Mouse (Mus musculus): ENCODE measurements at regions not wholly inside any gene's neighbourhood (a gene's known extent, or its start where the extent isn't known, plus 50 kb on each side); places are given as distances from the start of the nearest gene placed in this dataset.

- no peak for DNase-seq (ENCODE audit: low read depth)
Observed at GRCm38 (mm10) chr15:50005142-50005541, 3879.6 kb upstream of the Gm7489 start.

GRCm38 (mm10) chr15:50046653-50047052 lies 3838.1 kb upstream of the Gm7489 start:
- peak; percentile 23 for DNase-seq (ENCODE audit: low read depth)

GRCm38 (mm10) chr15:50053468-50053867 lies 3831.2 kb upstream of the Gm7489 start:
- no peak for DNase-seq (ENCODE audit: low read depth)

- DNase-seq (ENCODE audit: low read depth) = no peak
Observed at GRCm38 (mm10) chr15:50053892-50054291, 3830.8 kb upstream of the Gm7489 start.

GRCm38 (mm10) chr15:50078246-50078645 lies 3806.5 kb upstream of the Gm7489 start:
- DNase-seq (ENCODE audit: low read depth) = no peak

DNA sequence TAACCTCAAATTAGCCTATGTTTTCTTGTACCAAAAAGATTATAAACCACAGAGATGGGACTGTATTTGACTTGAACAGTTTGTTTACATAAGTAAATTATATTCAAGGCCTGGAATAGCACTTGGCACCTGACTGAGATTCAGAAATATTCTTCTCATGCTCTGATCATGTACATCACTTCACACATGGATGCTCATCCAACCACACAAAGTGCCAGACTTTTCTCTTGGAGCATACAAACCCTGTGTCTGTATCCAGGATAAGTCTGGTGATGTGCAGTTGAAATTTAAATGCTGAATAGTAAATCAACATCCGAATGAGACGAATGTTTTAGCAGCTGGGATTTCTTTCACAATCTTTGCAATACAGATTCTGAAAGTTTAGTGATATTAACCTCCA lies 3802.3 kb upstream of the Gm7489 start:
- DNase-seq (ENCODE audit: low read depth) = no peak

- no peak for DNase-seq (ENCODE audit: low read depth)
Observed at GRCm38 (mm10) chr15:50102596-50103277, 3782.0 kb upstream of the Gm7489 start.

DNA sequence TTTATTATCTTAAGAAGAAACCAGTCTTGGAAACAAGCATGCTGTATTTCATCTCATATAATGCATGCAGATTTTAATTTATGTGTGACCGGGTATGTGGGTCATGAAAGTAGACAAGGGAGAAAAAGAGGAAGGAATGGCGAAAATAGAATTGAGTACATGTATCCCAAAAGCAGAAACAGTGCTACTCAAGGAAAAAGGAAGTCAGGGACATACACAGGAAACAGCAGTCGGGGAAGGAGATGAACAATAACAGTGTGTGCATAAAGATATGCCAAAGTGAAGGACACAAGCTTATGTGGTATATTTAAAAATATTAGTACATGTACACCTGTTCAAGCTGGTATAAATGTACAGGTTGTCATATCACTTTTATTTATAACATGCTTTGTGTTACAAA lies 3775.8 kb upstream of the Gm7489 start:
- DNase-seq (ENCODE audit: low read depth) = no peak

DNA sequence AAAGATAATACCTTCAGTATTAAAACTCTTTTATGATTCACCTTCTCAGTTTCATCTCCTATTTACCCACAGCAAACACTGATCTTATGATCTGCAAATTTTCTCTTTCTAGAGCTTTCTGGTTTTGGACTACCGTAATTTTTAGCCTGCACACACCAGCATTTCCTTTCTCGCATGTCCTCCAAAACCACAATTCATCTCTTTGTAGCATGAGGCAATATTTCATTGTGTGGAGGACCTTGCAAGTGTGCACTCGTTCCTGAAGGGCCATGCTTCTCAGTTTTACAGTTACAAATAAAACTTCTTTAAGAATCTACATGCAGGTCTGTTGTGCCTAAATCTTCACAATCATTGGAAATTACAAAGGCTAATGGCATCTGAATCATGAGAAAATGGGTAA lies 3730.8 kb upstream of the Gm7489 start:
- DNase-seq (ENCODE audit: low read depth) = no peak

DNA sequence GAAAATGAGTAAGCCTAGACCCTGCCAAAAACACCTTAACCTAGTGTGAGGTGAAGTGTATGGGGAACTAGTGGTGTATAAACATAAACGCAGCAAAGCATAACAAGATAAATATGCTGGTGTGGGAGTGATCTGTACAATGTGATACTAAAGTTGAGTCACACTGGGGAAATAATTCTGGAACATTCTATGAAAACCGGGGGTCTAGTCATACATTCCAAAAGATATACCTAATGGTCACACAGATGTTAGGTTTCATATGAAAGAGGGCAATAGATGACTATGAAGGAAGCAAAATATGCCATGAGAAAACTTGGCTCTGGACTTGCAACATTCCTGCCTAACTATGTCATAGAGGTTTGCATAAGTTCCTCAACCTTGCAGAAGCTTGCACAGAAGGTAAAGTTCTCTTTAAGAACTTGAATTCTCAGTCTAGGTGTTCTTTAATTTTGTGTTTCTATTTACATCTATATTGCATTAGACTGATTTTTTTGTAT lies 3712.4 kb upstream of the Gm7489 start:
- no peak for DNase-seq (ENCODE audit: low read depth)

DNA sequence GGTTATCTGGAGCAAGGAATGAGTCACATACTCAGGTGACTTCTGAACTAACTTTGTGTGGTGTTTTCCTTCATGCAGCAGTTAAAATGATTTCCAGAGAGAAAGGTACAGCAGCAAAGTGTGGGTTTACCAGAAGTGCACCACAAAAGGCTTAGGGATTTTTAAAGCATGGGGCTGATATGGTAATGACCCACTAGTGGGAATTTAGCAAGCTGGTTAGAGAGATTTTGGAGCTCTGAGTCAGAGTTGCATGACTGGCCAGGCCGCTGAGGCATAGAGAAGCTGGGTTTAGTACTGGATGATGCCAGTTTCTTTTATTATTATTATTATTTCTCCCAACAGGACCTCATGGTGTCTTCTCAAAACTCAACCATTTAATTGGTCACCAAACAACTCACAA lies 3701.5 kb upstream of the Gm7489 start:
- no peak for DNase-seq (ENCODE audit: low read depth)

Measured in naive thymus-derived CD4-positive, alpha-beta T cell, adult 2 months (primary cell).